13 mouse cellular contexts compared by ENCODE assay signal in genomic region chr8:57400776-57401631, GRCm38 (mm10). TPM values are rescaled to one million over a fixed set of nuclear protein-coding genes. Genes with fewer than 3 reads are reported as not detected.
DNase-seq lines count a peak whose midpoint lies in the region; ATAC-seq and TF ChIP-seq lines count a peak whose summit lies in the region.
"Had no signal": no experiment of that assay in that cellular context is flagged by ENCODE, and none has a peak within 500 bp of the region (broad histone marks: within the 10 kb centered on the region; RNA-seq: fewer than 3 reads in every experiment).

No protein-coding gene starts in this region.

- DNase-seq in kidney, adult 8-10 months: peak; percentile 19 to 23
- peak; percentile 14 for DNase-seq in Muller cell, postnatal 12 days (ENCODE audit: inconsistent ontology term)
- DNase-seq in midbrain, embryonic 14.5 days: peak; percentile 51
- DNase-seq in gastrocnemius, postnatal 10 days: no peak
- no peak for DNase-seq in lung, postnatal 4 days
- no peak for DNase-seq in gastrocnemius, adult 2 months
- DNase-seq: cerebellum, adult 11 months; spleen, adult 18-20 months had no signal

- WGBS in kidney, embryonic 15.5 days: 76% methylated on average over 12 of the region's 12 CpGs
- WGBS in heart, embryonic 12.5 days: 30% methylated on average over 12 of the region's 12 CpGs
- WGBS in midbrain, embryonic 14.5 days: 19% methylated on average over 12 of the region's 12 CpGs

- no peak overlapping the region for H3K27ac ChIP-seq in kidney, embryonic 15.5 days
- H3K27ac ChIP-seq in heart, embryonic 12.5 days (ENCODE audit: poor library complexity, severe bottlenecking): peak overlapping the region; percentile 95
- H3K27ac ChIP-seq in midbrain, embryonic 14.5 days (replicated peaks; ENCODE audit: low read depth, low read length): no peak overlapping the region
- no peak overlapping the region for H3K27ac ChIP-seq in gastrocnemius, adult 2 months
- H3K27ac ChIP-seq: stomach, postnatal 0 days had no signal

- H3K9ac ChIP-seq in kidney, embryonic 15.5 days: no peak overlapping the region
- no peak overlapping the region for H3K9ac ChIP-seq in heart, embryonic 12.5 days
- H3K9ac ChIP-seq in midbrain, embryonic 14.5 days (replicated peaks; ENCODE audit: low read length): no peak overlapping the region

- H3K27me3 ChIP-seq in kidney, embryonic 15.5 days: no peaks in the 10 kb centered on the region
- no peaks in the 10 kb centered on the region for H3K27me3 ChIP-seq in heart, embryonic 12.5 days (replicated peaks)
- no peaks in the 10 kb centered on the region for H3K27me3 ChIP-seq in midbrain, embryonic 14.5 days (ENCODE audit: control insufficient read depth, insufficient read depth, low read length)

- no peak overlapping the region for H3K4me2 ChIP-seq in kidney, embryonic 15.5 days
- peak overlapping the region; percentile 39 for H3K4me2 ChIP-seq in heart, embryonic 12.5 days
- H3K4me2 ChIP-seq in midbrain, embryonic 14.5 days (ENCODE audit: low read length): no peak overlapping the region

- H3K4me1 ChIP-seq in kidney, embryonic 15.5 days: peaks cover 5% of the 10 kb centered on the region; the same call in 1 of the 2 replicates
- peaks cover 51% of the 10 kb centered on the region for H3K4me1 ChIP-seq in heart, embryonic 12.5 days (replicated peaks)
- peaks cover 4% of the 10 kb centered on the region; the same call in 1 of the 2 replicates for H3K4me1 ChIP-seq in midbrain, embryonic 14.5 days (ENCODE audit: control insufficient read depth, insufficient read depth, low read length)

- no peak for ATAC-seq in kidney, embryonic 15.5 days (replicated peaks; ENCODE audit: low FRiP score)
- ATAC-seq in heart, embryonic 12.5 days (ENCODE audit: insufficient number of reproducible peaks, low FRiP score): peak; percentile 69
- peak; percentile 68; the same call in 1 of the 2 replicates for ATAC-seq in midbrain, embryonic 14.5 days (ENCODE audit: low FRiP score, low TSS enrichment)
- ATAC-seq: intestine, postnatal 0 days had no signal

- intact Hi-C loops in gastrocnemius, adult 2 months (cut with DNase I): no loop called here

- H3K9me3 ChIP-seq in kidney, embryonic 15.5 days (replicated peaks): no peaks in the 10 kb centered on the region
- H3K9me3 ChIP-seq in heart, embryonic 12.5 days (replicated peaks): no peaks in the 10 kb centered on the region
- H3K9me3 ChIP-seq in midbrain, embryonic 14.5 days (ENCODE audit: control insufficient read depth, low read length): no peaks in the 10 kb centered on the region

- H3K4me3 ChIP-seq in kidney, embryonic 15.5 days (replicated peaks): no peak overlapping the region
- H3K4me3 ChIP-seq in heart, embryonic 12.5 days: no peak overlapping the region
- H3K4me3 ChIP-seq in midbrain, embryonic 14.5 days (replicated peaks; ENCODE audit: low read depth, low read length): no peak overlapping the region
- H3K4me3 ChIP-seq in gastrocnemius, adult 2 months: no peak overlapping the region

- H3K36me3 ChIP-seq in kidney, embryonic 15.5 days: no peaks in the 10 kb centered on the region
- H3K36me3 ChIP-seq in heart, embryonic 12.5 days: no peaks in the 10 kb centered on the region
- no peaks in the 10 kb centered on the region for H3K36me3 ChIP-seq in midbrain, embryonic 14.5 days (ENCODE audit: control insufficient read depth, insufficient read depth, low read length)

- TF ChIP-seq CTCF in gastrocnemius, adult 2 months (IDR thresholded peaks at IDR 0.05): no peak

RNA-seq across cellular contexts. Expression of gene Scrg1, which starts 54.7 kb away (rescaled TPM):
- 0.39 TPM in 1 of 2 replicates, not detected in the other for polyA plus RNA-seq in kidney, embryonic 15.5 days (2015; fragmentation: Nextera tagmentation; extraction: Ambion mirVana)
- 0.58 and 1.6 TPM in 2 replicates for polyA plus RNA-seq in heart, embryonic 12.5 days (2016; fragmentation: Nextera tagmentation; extraction: Ambion mirVana)
- polyA plus RNA-seq in midbrain, embryonic 14.5 days (2014; fragmentation: Nextera tagmentation; extraction: Ambion mirVana): 4.3 and 9.6 TPM in 2 replicates
- total RNA-seq in gastrocnemius, postnatal 10 days (2021): not detected
- total RNA-seq in gastrocnemius, adult 2 months (2021): not detected
- total RNA-seq: granulocyte monocyte progenitor cell, adult 5-6 weeks had no signal

Comparison
In these comparisons a context has a peak if more than half of its experiments do, and no peak if none do; other contexts are left out.
1. DNase-seq: peak in kidney, adult 8-10 months (2 of 2), Muller cell, postnatal 12 days (single experiment) and midbrain, embryonic 14.5 days (single experiment); none in gastrocnemius, postnatal 10 days (single experiment), lung, postnatal 4 days (0 of 2) and gastrocnemius, adult 2 months (single experiment).